Comparison of ENCODE assay signal across 27 mouse cellular contexts in genomic region chr16:5829071-5829470, GRCm38 (mm10). TPM values are rescaled to one million over a fixed set of nuclear protein-coding genes. Genes with fewer than 3 reads are reported as not detected.
DNase-seq lines count a peak whose midpoint lies in the region; ATAC-seq and TF ChIP-seq lines count a peak whose summit lies in the region.
"Had no signal": no experiment of that assay in that cellular context is flagged by ENCODE, and none has a peak within 500 bp of the region (broad histone marks: within the 10 kb centered on the region; RNA-seq: fewer than 3 reads in every experiment).

No protein-coding gene starts in this region.

- no peak overlapping the region for H3K9ac ChIP-seq in forebrain, embryonic 14.5 days (ENCODE audit: low read length)
- H3K9ac ChIP-seq in hindbrain, embryonic 15.5 days: no peak overlapping the region
- H3K9ac ChIP-seq in hindbrain, embryonic 13.5 days: no peak overlapping the region
- H3K9ac ChIP-seq in midbrain, postnatal 0 days (replicated peaks; ENCODE audit: low read length, poor library complexity, severe bottlenecking): no peak overlapping the region
- no peak overlapping the region for H3K9ac ChIP-seq in midbrain, embryonic 14.5 days (replicated peaks; ENCODE audit: low read length)
- H3K9ac ChIP-seq: embryonic facial prominence, embryonic 15.5 days; forebrain, embryonic 13.5 days; liver, embryonic 14.5 days had no signal

- no peak overlapping the region for H3K4me2 ChIP-seq in forebrain, embryonic 14.5 days (ENCODE audit: low read length)
- H3K4me2 ChIP-seq in hindbrain, embryonic 15.5 days: no peak overlapping the region
- no peak overlapping the region for H3K4me2 ChIP-seq in hindbrain, embryonic 13.5 days
- H3K4me2 ChIP-seq in midbrain, postnatal 0 days (ENCODE audit: low read depth, low read length, poor library complexity, severe bottlenecking): no peak overlapping the region
- no peak overlapping the region for H3K4me2 ChIP-seq in midbrain, embryonic 14.5 days (ENCODE audit: low read length)
- H3K4me2 ChIP-seq: embryonic facial prominence, embryonic 15.5 days; forebrain, embryonic 13.5 days had no signal

- no peaks in the 10 kb centered on the region for H3K27me3 ChIP-seq in forebrain, embryonic 14.5 days (replicated peaks; ENCODE audit: control insufficient read depth, insufficient read depth, low read length)
- no peaks in the 10 kb centered on the region for H3K27me3 ChIP-seq in forebrain, embryonic 10.5 days (ENCODE audit: poor library complexity, severe bottlenecking)
- H3K27me3 ChIP-seq in hindbrain, embryonic 15.5 days: no peaks in the 10 kb centered on the region
- no peaks in the 10 kb centered on the region for H3K27me3 ChIP-seq in hindbrain, embryonic 13.5 days
- no peaks in the 10 kb centered on the region for H3K27me3 ChIP-seq in midbrain, postnatal 0 days (ENCODE audit: insufficient read depth, low read length)
- H3K27me3 ChIP-seq in midbrain, embryonic 14.5 days (ENCODE audit: control insufficient read depth, insufficient read depth, low read length): no peaks in the 10 kb centered on the region
- H3K27me3 ChIP-seq: embryonic facial prominence, embryonic 15.5 days; forebrain, embryonic 13.5 days had no signal

- WGBS in forebrain, embryonic 14.5 days: 44% methylated on average over 9 of the region's 9 CpGs
- 57% methylated on average over 9 of the region's 9 CpGs for WGBS in forebrain, embryonic 10.5 days
- WGBS in hindbrain, embryonic 15.5 days: 55% methylated on average over 9 of the region's 9 CpGs
- 77% methylated on average over 9 of the region's 9 CpGs for WGBS in hindbrain, embryonic 13.5 days
- WGBS in midbrain, postnatal 0 days: 80% methylated on average over 9 of the region's 9 CpGs
- WGBS in midbrain, embryonic 14.5 days: 80% methylated on average over 9 of the region's 9 CpGs

- DNase-seq in forebrain, embryonic 14.5 days (ENCODE audit: low spot score): peak; percentile 23
- no peak for DNase-seq in forebrain, embryonic 10.5 days (ENCODE audit: extremely low spot score, low spot score)
- peak; percentile 74 for DNase-seq in midbrain, postnatal 0 days (ENCODE audit: low spot score)
- no peak for DNase-seq in midbrain, embryonic 14.5 days
- no peak for DNase-seq in adrenal gland, postnatal 36 days
- DNase-seq: adrenal gland, postnatal 14 days; cerebellum, adult 8-10 months; gastrocnemius, adult 2 months; gastrocnemius, postnatal 36 days; kidney, adult 9 months; kidney, postnatal 10 days; layer of hippocampus, postnatal 36 days; liver; lung, adult 2 months; lung, postnatal 10 days; retina, postnatal 1 day; right cerebral cortex, postnatal 14 days; thymus, postnatal 4 days had no signal

- H3K4me3 ChIP-seq in forebrain, embryonic 14.5 days (ENCODE audit: low read depth, low read length): no peak overlapping the region
- H3K4me3 ChIP-seq in forebrain, embryonic 10.5 days: no peak overlapping the region
- no peak overlapping the region for H3K4me3 ChIP-seq in hindbrain, embryonic 15.5 days
- H3K4me3 ChIP-seq in hindbrain, embryonic 13.5 days: no peak overlapping the region
- no peak overlapping the region for H3K4me3 ChIP-seq in midbrain, postnatal 0 days (ENCODE audit: low read depth, low read length)
- no peak overlapping the region for H3K4me3 ChIP-seq in midbrain, embryonic 14.5 days (replicated peaks; ENCODE audit: low read depth, low read length)
- H3K4me3 ChIP-seq: embryonic facial prominence, embryonic 10.5 days; embryonic facial prominence, embryonic 15.5 days; forebrain, embryonic 13.5 days; gastrocnemius, adult 2 months had no signal

- no peaks in the 10 kb centered on the region for H3K9me3 ChIP-seq in forebrain, embryonic 14.5 days (replicated peaks; ENCODE audit: control insufficient read depth, low read length)
- H3K9me3 ChIP-seq in forebrain, embryonic 10.5 days: no peaks in the 10 kb centered on the region
- no peaks in the 10 kb centered on the region for H3K9me3 ChIP-seq in hindbrain, embryonic 15.5 days
- H3K9me3 ChIP-seq in hindbrain, embryonic 13.5 days: no peaks in the 10 kb centered on the region
- H3K9me3 ChIP-seq in midbrain, postnatal 0 days (ENCODE audit: low read length): no peaks in the 10 kb centered on the region
- no peaks in the 10 kb centered on the region for H3K9me3 ChIP-seq in midbrain, embryonic 14.5 days (ENCODE audit: control insufficient read depth, low read length)
- H3K9me3 ChIP-seq: embryonic facial prominence, embryonic 10.5 days; embryonic facial prominence, embryonic 15.5 days had no signal

- no peak for ATAC-seq in forebrain, embryonic 14.5 days
- 0 out of 2 replicates have a peak, but pooled peaks have one; percentile 45 for ATAC-seq in hindbrain, embryonic 15.5 days (ENCODE audit: low FRiP score, low read depth)
- ATAC-seq in hindbrain, embryonic 13.5 days (ENCODE audit: low FRiP score): no peak
- ATAC-seq in midbrain, postnatal 0 days (ENCODE audit: low FRiP score): no peak
- ATAC-seq in midbrain, embryonic 14.5 days (ENCODE audit: low FRiP score, low TSS enrichment): no peak
- ATAC-seq: CD4-positive, CD25-positive, alpha-beta regulatory T cell, adult 4 months; forebrain, embryonic 13.5 days; intestine, postnatal 0 days had no signal

- no peak for TF ChIP-seq CTCF in midbrain, postnatal 0 days (IDR thresholded peaks at IDR 0.05)

- H3K27ac ChIP-seq in forebrain, embryonic 14.5 days (ENCODE audit: low read depth, low read length): no peak overlapping the region
- no peak overlapping the region for H3K27ac ChIP-seq in forebrain, embryonic 10.5 days
- no peak overlapping the region for H3K27ac ChIP-seq in hindbrain, embryonic 15.5 days (replicated peaks)
- no peak overlapping the region for H3K27ac ChIP-seq in hindbrain, embryonic 13.5 days
- H3K27ac ChIP-seq in midbrain, postnatal 0 days (ENCODE audit: low read depth, low read length): no peak overlapping the region
- no peak overlapping the region for H3K27ac ChIP-seq in midbrain, embryonic 14.5 days (replicated peaks; ENCODE audit: low read depth, low read length)
- H3K27ac ChIP-seq: embryonic facial prominence, embryonic 10.5 days; embryonic facial prominence, embryonic 15.5 days; forebrain, embryonic 13.5 days; gastrocnemius, adult 2 months; liver, embryonic 14.5 days; macrophage had no signal

- H3K4me1 ChIP-seq in forebrain, embryonic 14.5 days (ENCODE audit: control insufficient read depth, insufficient read depth, low read length): no peaks in the 10 kb centered on the region
- no peaks in the 10 kb centered on the region for H3K4me1 ChIP-seq in forebrain, embryonic 10.5 days
- H3K4me1 ChIP-seq in hindbrain, embryonic 15.5 days (replicated peaks): no peaks in the 10 kb centered on the region
- no peaks in the 10 kb centered on the region for H3K4me1 ChIP-seq in hindbrain, embryonic 13.5 days (replicated peaks)
- no peaks in the 10 kb centered on the region for H3K4me1 ChIP-seq in midbrain, postnatal 0 days (ENCODE audit: insufficient read depth, low read length)
- no peaks in the 10 kb centered on the region for H3K4me1 ChIP-seq in midbrain, embryonic 14.5 days (ENCODE audit: control insufficient read depth, insufficient read depth, low read length)
- H3K4me1 ChIP-seq: embryonic facial prominence, embryonic 10.5 days; embryonic facial prominence, embryonic 15.5 days; forebrain, embryonic 13.5 days had no signal

- no peaks in the 10 kb centered on the region for H3K36me3 ChIP-seq in forebrain, embryonic 14.5 days (ENCODE audit: control insufficient read depth, insufficient read depth, low read length)
- no peaks in the 10 kb centered on the region for H3K36me3 ChIP-seq in forebrain, embryonic 10.5 days (replicated peaks)
- H3K36me3 ChIP-seq in hindbrain, embryonic 15.5 days: no peaks in the 10 kb centered on the region
- H3K36me3 ChIP-seq in hindbrain, embryonic 13.5 days: no peaks in the 10 kb centered on the region
- no peaks in the 10 kb centered on the region for H3K36me3 ChIP-seq in midbrain, postnatal 0 days (ENCODE audit: insufficient read depth, low read length)
- H3K36me3 ChIP-seq in midbrain, embryonic 14.5 days (ENCODE audit: control insufficient read depth, insufficient read depth, low read length): no peaks in the 10 kb centered on the region
- H3K36me3 ChIP-seq: embryonic facial prominence, embryonic 10.5 days; embryonic facial prominence, embryonic 15.5 days had no signal

RNA-seq across cellular contexts. Expression of gene Rbfox1, which starts 56.1 kb away (rescaled TPM):
- 75.8 and 118 TPM in 2 replicates for polyA plus RNA-seq in forebrain, embryonic 14.5 days (2014; fragmentation: Nextera tagmentation; extraction: Ambion mirVana)
- polyA plus RNA-seq in forebrain, embryonic 10.5 days (2016; fragmentation: Nextera tagmentation; extraction: Ambion mirVana): 0.71 and 0.81 TPM in 2 replicates
- polyA plus RNA-seq in hindbrain, embryonic 15.5 days (2015; fragmentation: Nextera tagmentation; extraction: Ambion mirVana): 215 and 254 TPM in 2 replicates
- 148 and 188 TPM in 2 replicates for polyA plus RNA-seq in hindbrain, embryonic 13.5 days (2015; fragmentation: Nextera tagmentation; extraction: Ambion mirVana)
- total RNA-seq in midbrain, postnatal 0 days (2014; rRNA removed): 142 and 177 TPM in 2 replicates
- polyA plus RNA-seq in midbrain, postnatal 0 days (2015; fragmentation: Nextera tagmentation; extraction: Ambion mirVana): 242 and 278 TPM in 2 replicates
- 125 and 142 TPM in 2 replicates for polyA plus RNA-seq in midbrain, embryonic 14.5 days (2014; fragmentation: Nextera tagmentation; extraction: Ambion mirVana)
- total RNA-seq in adrenal gland, postnatal 36 days (2021): 1 to 10 TPM; 1.0 to 1.1 TPM
- polyA plus RNA-seq: CD4-positive, CD25-positive, alpha-beta regulatory T cell, adult 4 months; macrophage had no signal

Comparison
In these comparisons a context has a peak if more than half of its experiments do, and no peak if none do; other contexts are left out.
1. DNase-seq: peak in forebrain, embryonic 14.5 days (single experiment) and midbrain, postnatal 0 days (single experiment); none in forebrain, embryonic 10.5 days (single experiment), midbrain, embryonic 14.5 days (single experiment) and adrenal gland, postnatal 36 days (0 of 2).
2. RNA of gene Rbfox1, which starts 56.1 kb away (polyA plus RNA-seq): 215 to 254 TPM in hindbrain, embryonic 15.5 days, 242 to 278 TPM in midbrain, postnatal 0 days, 148 to 188 TPM in hindbrain, embryonic 13.5 days, 125 to 142 TPM in midbrain, embryonic 14.5 days and 75.8 to 118 TPM in forebrain, embryonic 14.5 days; 0.71 to 0.81 TPM in forebrain, embryonic 10.5 days; every median in the first group is over 10 times any median in the second.